Mouse (Mus musculus) left cerebral cortex, adult 18-20 months (tissue): ENCODE data around the gene Gm10220. TPM values are rescaled to one million over a fixed set of nuclear protein-coding genes. Genes with fewer than 3 reads are reported as not detected.
"Not testable (repeated sequence)": the region's sequence is repeated elsewhere in the genome, so short reads cannot be mapped to it uniquely, and the experiment has no call there.

Source experiments
- DNase-seq, 2 experiments: peaks; one replicate each; pipeline ENCODE4 v3.0.0; 2021 to 2022; ENCODE audit warnings: low spot score in 2 of 2, mixed read lengths in 1 of 2
- long read RNA-seq, 2 experiments: library from polyadenylated mRNA; stranded (forward); transcript quantifications; one replicate each; pipeline ENCODE4 v2.0.0; 2021
- total RNA-seq, 2 experiments: library from RNA; stranded (reverse); gene quantifications; 2 replicates each; pipeline ENCODE4 v1.2.3; 2021

The Gm10220 gene
- total RNA-seq, result not detected
- long read RNA-seq, experiment 1, result 0 reads
- long read RNA-seq, experiment 2, result 0 reads

GRCm38 (mm10) chr5:26121321-26121720 lies at the start of gene Gm10220:
TSS of gene Gm10220 (minus strand) at chr5:26121421.
- DNase-seq, result not testable (repeated sequence)

GRCm38 (mm10) chr5:26169855-26170254 lies 48.6 kb upstream of the Gm10220 start:
- no peak for DNase-seq

DNA sequence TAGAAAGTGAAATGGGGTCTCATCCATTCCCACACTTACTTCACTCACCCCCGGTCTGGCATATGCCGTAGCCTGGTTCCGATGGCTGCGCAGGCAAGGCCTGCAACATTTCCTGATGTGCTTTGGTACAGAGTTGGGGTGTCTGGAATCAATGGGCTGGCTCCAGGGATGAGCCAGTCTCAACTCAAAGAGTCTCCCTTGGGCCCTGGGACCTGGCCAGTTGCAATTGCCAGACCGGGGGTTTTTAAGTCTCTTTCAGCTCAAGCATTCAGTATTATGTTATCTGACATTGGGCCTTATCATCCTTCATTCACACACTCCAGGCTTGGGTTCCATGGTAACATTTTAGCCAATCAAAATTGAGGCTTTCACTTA lies 44.6 kb upstream of the Gm10220 start:
- DNase-seq, result no peak

- DNase-seq, result no peak
Observed at GRCm38 (mm10) chr5:26165036-26165790, 44.0 kb upstream of the Gm10220 start.

- no peak for DNase-seq
Observed at GRCm38 (mm10) chr5:26157396-26158170, 36.4 kb upstream of the Gm10220 start.

GRCm38 (mm10) chr5:26142891-26143290 lies 21.7 kb upstream of the Gm10220 start:
- no peak for DNase-seq

GRCm38 (mm10) chr5:26105262-26105661 lies 16.0 kb downstream of the Gm10220 start, which contains the start of gene 5031410I06Rik:
TSS of gene 5031410I06Rik (minus strand) at chr5:26105362.
- not testable (repeated sequence) for DNase-seq

DNA sequence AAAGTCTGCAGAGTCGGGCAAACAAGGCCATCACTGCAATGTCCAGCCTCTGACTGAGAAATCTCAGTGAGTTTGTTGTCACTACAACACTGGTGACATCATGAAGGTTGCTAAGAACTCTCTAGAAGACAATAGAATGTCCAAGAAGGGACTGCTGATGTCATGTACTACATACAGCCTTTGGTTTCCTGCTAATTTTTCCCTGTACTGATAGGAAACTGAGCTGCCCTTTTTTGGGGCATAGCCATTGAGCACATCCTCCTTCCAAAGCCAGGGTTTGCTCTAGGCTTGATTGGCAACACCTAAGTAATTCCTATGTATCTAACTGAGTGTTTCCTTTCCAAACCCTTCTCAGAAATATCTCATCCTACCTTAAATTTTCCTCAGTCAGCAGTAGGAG lies 32.0 kb downstream of the Gm10220 start, which contains the start of gene Gm10471:
Gene Gm10471 (minus strand): TSS at position 101 of the 400 bp plus-strand sequence.
- not testable (repeated sequence) for DNase-seq

GRCm38 (mm10) chr5:26079023-26079422 lies 42.2 kb downstream of the Gm10220 start:
- DNase-seq, result not testable (repeated sequence)

DNA sequence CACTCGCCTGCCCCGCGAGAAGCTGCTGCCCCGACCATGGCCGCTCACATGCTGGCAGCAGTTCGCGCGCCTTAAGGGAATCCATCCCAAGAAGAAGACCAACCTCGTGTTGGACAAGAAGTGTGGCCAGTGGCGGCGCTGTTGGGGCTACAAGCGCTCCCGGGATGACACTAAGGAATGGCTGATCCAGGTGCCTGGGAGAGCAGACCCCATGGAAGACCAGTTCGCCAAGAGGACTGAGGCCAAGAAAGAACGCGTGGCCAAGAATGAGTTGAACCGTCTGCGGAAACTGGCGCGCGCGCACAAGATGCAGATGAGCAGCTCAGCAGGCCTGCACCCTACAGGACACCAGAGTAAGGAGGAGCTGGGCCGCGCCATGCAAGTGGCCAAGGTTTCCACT lies 50.5 kb downstream of the Gm10220 start:
- no peak for DNase-seq

Other genes starting within 250 kb of the Gm10220 start
- not detected for gene Gm21663, start 179.0 kb downstream of the Gm10220 start, total RNA-seq
- not detected for gene Gm21671, start 167.0 kb downstream of the Gm10220 start, total RNA-seq
- gene Gm21680, start 148.8 kb downstream of the Gm10220 start, total RNA-seq, result not detected
- not detected for gene Gm21698, start 132.8 kb downstream of the Gm10220 start, total RNA-seq
- gene Gm1979, start 116.6 kb downstream of the Gm10220 start, total RNA-seq, result not detected
- not detected for gene Gm5862, start 98.5 kb downstream of the Gm10220 start, total RNA-seq
- not detected for gene Speer4a, start 81.9 kb downstream of the Gm10220 start, total RNA-seq
- not detected for gene Gm7347, start 62.8 kb downstream of the Gm10220 start, total RNA-seq
- not detected for gene Gm10471, start 32.1 kb downstream of the Gm10220 start, total RNA-seq
- gene 5031410I06Rik, start 16.1 kb downstream of the Gm10220 start, total RNA-seq, result not detected
- gene Gm7361, start 136.3 kb upstream of the Gm10220 start, total RNA-seq, result not detected